Mouse (Mus musculus): ENCODE data around the gene Lhfpl3. TPM values are rescaled to one million over a fixed set of nuclear protein-coding genes. Genes with fewer than 3 reads are reported as not detected.

The Lhfpl3 gene
- polyA plus RNA-seq, 1 experiment from 2014 or later: 0.26 TPM

DNA sequence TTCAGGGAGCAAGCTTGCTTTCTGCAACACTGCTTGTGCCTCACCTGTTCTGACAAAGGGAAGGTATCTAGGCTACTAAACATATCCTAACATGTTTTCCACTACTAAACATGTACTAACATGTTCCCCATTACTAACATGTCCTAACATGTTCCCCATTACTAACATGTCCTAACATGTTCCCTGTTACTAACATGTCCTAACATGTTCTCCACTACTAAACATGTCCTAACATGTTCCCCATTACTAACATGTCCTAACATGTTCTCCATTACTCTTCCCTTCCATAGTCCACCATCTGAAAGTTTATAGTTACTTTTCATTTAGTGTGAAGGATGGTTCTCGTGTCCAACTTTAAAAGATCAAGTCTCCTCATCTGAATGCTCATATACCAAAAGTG is 473.8 kb downstream of the Lhfpl3 start:
- 91% methylated on average over 1 of the region's 1 CpGs for WGBS
- Histone ChIP-seq H3K27me3 (ENCODE audit: poor library complexity, severe bottlenecking) (no peaks in the 10 kb centered on the region), H3K36me3 (replicated peaks) (no peaks in the 10 kb centered on the region), H3K9me3 (no peaks in the 10 kb centered on the region), H3K4me3 (no peak overlapping the region), H3K27ac (no peak overlapping the region), H3K4me1 (peaks cover 2% of the 10 kb centered on the region; the same call in 1 of the 2 replicates)
- DNase-seq (ENCODE audit: extremely low spot score, low spot score): no peak

DNA sequence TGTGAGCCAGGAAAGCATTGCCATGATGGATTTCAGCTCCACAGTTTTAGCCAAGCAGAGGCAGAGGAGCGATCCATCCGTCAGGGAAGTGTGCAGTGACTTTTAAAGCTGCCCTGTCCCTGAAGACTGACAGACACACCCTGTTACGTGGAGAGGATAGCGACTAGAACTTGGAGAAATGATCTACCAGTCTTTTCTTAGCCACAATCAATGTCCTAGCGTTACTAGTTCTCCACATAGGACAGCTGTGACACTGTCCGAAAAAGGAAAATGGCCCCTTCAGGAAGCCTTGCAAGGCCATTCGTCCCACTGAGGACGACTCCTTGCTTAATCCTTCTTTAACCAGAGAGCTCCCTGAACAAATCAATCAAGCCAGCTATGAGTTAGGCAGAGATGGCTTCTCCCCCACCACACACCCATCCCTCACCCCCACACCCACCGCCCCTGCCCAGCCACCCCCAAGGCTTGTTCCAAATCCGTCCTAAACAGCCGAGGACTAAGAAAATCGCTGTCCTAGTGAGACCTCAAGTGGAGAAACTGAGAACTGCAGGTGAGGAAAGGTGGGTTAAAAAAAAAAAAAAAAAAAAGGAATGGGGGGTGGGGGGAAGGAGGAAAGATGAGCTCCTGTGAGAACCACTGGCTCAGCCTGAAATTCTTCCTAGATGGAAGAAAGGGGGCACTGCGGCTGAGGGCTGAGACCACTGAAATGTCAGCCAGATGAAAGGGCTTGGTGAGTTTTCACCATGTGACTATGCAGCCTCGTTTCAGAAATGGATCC is 479.1 kb downstream of the Lhfpl3 start:
- H3K4me3 ChIP-seq: peak overlapping the region; percentile 46
- no peaks in the 10 kb centered on the region for H3K27me3 ChIP-seq (ENCODE audit: poor library complexity, severe bottlenecking)
- H3K36me3 ChIP-seq (replicated peaks): no peaks in the 10 kb centered on the region
- peaks cover 5% of the 10 kb centered on the region; the same call in 1 of the 2 replicates for H3K4me1 ChIP-seq
- H3K9me3 ChIP-seq: no peaks in the 10 kb centered on the region
- H3K27ac ChIP-seq: peak overlapping the region; percentile 67
- DNase-seq (ENCODE audit: extremely low spot score, low spot score): peak; percentile 57
- WGBS: 22% methylated on average over 14 of the region's 14 CpGs

DNA sequence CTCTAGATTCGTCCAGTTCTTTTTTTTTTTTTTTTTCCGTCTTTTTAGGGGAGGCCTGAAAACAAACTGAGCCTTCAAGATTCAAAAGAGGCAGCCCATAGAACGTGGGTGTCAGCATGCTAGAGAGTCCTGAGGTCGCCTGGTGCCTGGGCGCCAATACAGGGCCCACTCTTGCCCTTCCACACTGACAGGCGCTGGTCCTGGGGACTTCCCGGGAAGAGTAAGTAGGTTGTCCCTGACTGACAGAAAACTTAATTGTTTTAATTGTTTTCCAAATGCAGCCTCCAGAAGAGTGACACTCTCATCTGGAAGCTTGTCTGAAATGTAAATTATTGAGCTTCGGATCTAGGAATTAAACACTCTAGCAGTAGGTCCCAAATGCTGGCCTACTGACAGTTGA is 479.8 kb downstream of the Lhfpl3 start:
- Histone ChIP-seq H3K4me3 (no peak overlapping the region), H3K27ac (no peak overlapping the region), H3K9me3 (no peaks in the 10 kb centered on the region), H3K27me3 (ENCODE audit: poor library complexity, severe bottlenecking) (no peaks in the 10 kb centered on the region), H3K4me1 (peaks cover 5% of the 10 kb centered on the region; the same call in 1 of the 2 replicates), H3K36me3 (replicated peaks) (no peaks in the 10 kb centered on the region)
- WGBS: 24% methylated on average over 8 of the region's 8 CpGs
- no peak for DNase-seq (ENCODE audit: extremely low spot score, low spot score)

DNA sequence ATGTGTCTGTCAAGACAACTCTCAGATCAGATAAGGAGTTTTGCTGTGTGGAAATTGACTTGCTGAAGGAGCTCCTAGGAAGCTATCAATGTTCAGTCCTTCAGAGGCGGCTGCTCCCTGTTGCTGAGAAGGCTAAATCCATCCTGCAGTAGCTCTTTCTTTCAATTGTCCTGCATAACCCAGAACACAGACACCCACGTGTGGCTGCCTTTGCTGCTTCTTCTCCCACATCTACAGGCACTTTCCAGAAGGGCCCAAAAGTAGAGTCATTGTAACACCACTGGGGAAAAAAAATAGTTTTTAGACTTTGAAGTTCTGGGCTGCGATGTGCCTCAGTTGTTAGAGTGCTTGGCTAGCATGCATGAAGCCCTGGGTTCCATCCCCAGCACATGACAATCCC is 480.9 kb downstream of the Lhfpl3 start:
- H3K27ac ChIP-seq: no peak overlapping the region
- DNase-seq (ENCODE audit: extremely low spot score, low spot score): no peak
- H3K27me3 ChIP-seq (ENCODE audit: poor library complexity, severe bottlenecking): no peaks in the 10 kb centered on the region
- peaks cover 5% of the 10 kb centered on the region; the same call in 1 of the 2 replicates for H3K4me1 ChIP-seq
- no peak overlapping the region for H3K4me3 ChIP-seq
- H3K36me3 ChIP-seq (replicated peaks): no peaks in the 10 kb centered on the region
- H3K9me3 ChIP-seq: 0 out of 2 replicates have a peak, but pooled peaks cover under 1% of the 10 kb centered on the region
- WGBS: 73% methylated on average over 3 of the region's 3 CpGs

DNA sequence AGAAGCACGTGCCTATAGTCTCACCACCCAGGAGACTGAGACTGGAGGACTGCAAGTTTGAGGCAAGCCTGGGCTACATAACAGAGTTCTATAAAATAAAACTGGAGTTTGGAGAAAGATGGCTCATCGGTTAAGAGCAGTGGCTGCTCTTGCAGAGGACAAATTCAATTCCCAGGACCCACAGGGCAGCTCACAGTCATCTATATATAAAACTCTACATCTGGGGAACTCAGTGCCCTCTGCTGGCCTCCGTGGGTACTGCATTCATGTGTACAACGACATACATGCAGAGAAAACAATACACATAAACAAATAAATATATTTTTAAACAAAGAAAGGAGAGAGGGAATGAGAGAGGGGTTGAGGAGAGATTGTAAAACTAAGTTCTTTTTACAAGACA is 501.1 kb downstream of the Lhfpl3 start:
- Histone ChIP-seq H3K36me3 (replicated peaks) (no peaks in the 10 kb centered on the region), H3K27ac (no peak overlapping the region), H3K9me3 (no peaks in the 10 kb centered on the region), H3K4me3 (no peak overlapping the region), H3K4me1 (peaks cover 10% of the 10 kb centered on the region; the same call in 1 of the 2 replicates), H3K27me3 (ENCODE audit: poor library complexity, severe bottlenecking) (no peaks in the 10 kb centered on the region)
- DNase-seq (ENCODE audit: extremely low spot score, low spot score): peak; percentile 50
- 48% methylated on average over 4 of the region's 4 CpGs for WGBS

DNA sequence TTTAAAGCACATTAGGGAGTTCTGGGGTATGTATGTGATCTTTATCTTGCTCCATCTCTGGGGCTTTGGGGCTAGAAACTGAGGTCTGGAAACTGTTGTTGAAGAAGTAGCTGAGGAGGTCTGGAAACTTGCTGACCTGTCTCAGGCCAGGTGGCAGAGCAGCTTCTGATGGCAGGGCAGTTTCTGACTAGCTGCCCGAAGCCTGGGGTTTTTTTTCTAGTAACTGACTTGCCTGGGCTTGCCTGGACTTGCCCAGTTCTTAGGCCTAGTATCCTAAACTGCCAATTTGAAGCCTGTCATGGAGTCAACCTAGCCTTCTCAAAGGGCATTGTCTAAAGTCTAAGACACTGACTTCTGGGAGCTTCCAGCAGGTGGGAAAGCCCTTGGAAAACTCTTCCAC is 501.9 kb downstream of the Lhfpl3 start:
- Histone ChIP-seq H3K9me3 (no peaks in the 10 kb centered on the region), H3K27me3 (ENCODE audit: poor library complexity, severe bottlenecking) (no peaks in the 10 kb centered on the region), H3K27ac (no peak overlapping the region), H3K4me1 (peaks cover 10% of the 10 kb centered on the region; the same call in 1 of the 2 replicates), H3K36me3 (replicated peaks) (no peaks in the 10 kb centered on the region), H3K4me3 (no peak overlapping the region)
- DNase-seq (ENCODE audit: extremely low spot score, low spot score): no peak
- WGBS: 78% methylated on average over 1 of the region's 1 CpGs

DNA sequence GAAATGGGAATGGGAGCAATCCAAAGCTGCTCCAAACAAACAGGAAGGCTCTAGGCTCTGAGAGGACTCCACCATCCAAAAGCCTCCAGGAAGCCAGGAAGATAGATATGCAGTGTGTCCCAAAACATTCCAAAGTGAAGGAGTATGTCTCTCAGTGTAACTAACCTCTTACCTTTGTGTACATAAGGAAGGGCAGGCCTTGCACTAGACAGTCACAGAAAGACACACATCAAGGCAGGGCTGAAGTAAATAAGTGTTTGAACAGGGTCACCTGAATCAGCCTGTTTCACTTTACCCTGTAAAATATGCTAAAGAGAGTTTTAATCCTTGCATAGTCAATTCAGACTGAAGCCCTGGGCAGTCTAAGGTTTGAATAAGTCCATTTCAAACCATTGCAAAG is 502.4 kb downstream of the Lhfpl3 start:
- Histone ChIP-seq H3K9me3 (no peaks in the 10 kb centered on the region), H3K4me3 (no peak overlapping the region), H3K27me3 (ENCODE audit: poor library complexity, severe bottlenecking) (no peaks in the 10 kb centered on the region), H3K4me1 (peaks cover 10% of the 10 kb centered on the region; the same call in 1 of the 2 replicates), H3K36me3 (replicated peaks) (no peaks in the 10 kb centered on the region), H3K27ac (no peak overlapping the region)
- DNase-seq (ENCODE audit: extremely low spot score, low spot score): no peak

DNA sequence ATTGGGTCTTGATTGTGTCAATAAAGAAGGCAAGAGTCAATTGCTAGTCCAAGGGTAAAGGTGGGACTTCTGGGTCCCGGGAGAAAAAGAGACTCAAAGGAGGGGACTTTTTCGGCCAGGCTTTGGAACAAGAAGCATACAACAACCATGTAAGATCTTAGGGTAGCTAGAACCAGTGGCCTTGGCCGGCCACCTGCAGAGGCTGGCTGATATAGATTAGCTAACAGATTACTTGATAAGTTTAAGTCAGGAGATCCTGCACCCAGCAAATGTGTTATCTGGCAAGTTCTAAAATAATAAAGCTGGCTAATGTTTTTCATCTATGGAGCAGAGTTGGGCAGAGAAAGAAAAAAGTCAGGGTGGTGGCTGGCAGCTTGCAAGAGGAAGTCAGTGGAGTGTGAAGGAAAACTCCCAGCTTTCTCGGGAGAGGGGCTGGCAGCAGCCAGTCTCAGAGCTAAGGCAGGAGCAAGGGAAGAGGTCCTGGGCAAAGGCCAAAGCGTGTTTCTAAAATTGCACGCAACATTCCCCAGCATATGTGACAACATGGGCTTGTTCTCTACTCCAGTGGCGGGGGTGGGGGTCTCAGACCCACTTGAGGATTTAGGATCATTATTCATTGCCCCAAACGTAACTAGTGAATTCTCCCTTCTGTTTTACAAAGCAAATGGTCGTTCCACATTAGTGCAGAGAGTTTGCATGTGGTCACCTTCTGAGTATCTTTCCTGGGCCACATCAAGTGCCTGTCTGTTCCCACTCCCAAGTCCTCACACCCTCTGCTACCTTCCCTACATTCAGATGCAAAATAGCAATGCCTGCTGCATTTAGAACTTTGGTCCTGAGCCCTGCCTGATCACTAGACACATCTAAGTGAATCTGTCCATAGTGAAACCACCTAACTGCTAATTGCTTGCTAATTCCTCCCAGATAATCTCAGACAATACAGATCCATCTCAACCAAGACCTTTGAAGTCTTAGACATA is 504.3 kb downstream of the Lhfpl3 start:
- no peak for DNase-seq (ENCODE audit: extremely low spot score, low spot score)
- Histone ChIP-seq H3K4me3 (no peak overlapping the region), H3K27ac (no peak overlapping the region), H3K4me1 (peaks cover 10% of the 10 kb centered on the region; the same call in 1 of the 2 replicates), H3K27me3 (ENCODE audit: poor library complexity, severe bottlenecking) (no peaks in the 10 kb centered on the region), H3K9me3 (no peaks in the 10 kb centered on the region), H3K36me3 (replicated peaks) (no peaks in the 10 kb centered on the region)
- WGBS: 63% methylated on average over 9 of the region's 9 CpGs

DNA sequence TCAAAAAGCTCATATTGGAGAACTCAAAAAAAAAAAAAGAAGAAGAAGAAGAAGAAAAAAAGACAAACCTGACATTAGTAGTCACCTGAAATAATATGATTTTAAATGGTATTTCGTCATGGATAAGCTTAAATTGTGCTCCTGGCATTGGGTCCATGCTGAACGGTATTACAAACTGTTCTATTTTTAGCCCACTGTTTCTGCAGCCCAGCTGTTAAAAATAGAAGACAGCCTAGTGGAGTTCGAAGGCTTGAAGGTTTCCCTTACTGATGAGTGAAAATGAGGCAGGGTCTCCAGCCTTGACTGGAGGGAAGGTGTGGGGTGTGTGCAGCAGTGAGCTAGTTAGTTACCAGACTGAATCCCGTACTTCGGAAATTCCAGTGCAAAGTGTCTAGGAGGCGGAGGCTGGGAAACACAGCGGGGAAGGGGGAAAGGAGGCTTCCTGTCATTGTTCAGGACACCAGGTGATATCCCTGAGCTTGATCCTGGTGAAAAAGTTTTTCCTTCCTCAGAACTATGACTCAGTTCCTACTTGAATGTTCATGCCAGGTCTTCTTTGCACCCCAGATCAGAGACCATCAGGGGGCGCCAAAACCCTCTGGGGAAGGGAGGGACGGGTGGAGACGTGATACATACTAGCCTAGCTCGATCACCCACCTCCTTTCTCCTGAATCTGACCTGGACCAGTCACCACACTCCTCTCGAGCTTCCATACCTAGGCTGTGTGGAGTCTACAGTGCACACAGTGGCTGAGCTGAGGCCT is 505.8 kb downstream of the Lhfpl3 start:
- 49% methylated on average over 12 of the region's 12 CpGs for WGBS

DNA sequence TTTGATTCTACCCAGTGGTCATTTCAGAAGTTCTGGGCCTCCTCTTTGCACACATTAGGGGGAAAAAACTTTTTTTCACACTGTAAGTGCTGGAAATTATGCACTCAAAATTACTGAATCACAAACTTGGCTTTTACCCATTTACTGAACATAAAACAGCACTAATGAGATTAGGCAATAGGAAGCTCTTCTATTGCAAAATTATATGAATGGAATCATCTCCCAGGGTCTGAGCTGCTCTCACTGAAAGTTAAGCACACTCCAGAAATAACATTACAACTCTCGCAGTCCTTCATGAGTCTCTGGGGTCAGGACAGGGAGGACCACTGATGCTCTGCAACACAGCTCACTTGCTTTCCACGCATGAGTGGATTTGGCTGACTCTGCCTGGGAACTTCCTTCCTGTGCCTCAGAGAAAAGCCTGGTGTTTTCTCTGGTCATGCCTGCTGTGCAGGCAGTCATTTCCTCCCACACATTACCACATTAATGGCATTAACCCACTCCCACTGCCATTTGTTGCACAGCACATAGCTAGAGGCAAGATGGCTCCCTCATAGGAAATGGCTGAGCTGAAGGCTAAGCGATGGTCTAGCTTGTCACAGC is 510.1 kb downstream of the Lhfpl3 start:
- DNase-seq (ENCODE audit: extremely low spot score, low spot score): no peak
- H3K27me3 ChIP-seq (ENCODE audit: poor library complexity, severe bottlenecking): no peaks in the 10 kb centered on the region
- H3K36me3 ChIP-seq (replicated peaks): no peaks in the 10 kb centered on the region
- no peak overlapping the region for H3K27ac ChIP-seq
- 75% methylated on average over 3 of the region's 3 CpGs for WGBS
- H3K9me3 ChIP-seq: no peaks in the 10 kb centered on the region
- H3K4me1 ChIP-seq: no peaks in the 10 kb centered on the region
- no peak overlapping the region for H3K4me3 ChIP-seq

More for the DNA sequence above, 505.8 kb downstream of the Lhfpl3 start:
- Histone ChIP-seq H3K27ac (no peak overlapping the region), H3K4me1 (peaks cover 10% of the 10 kb centered on the region; the same call in 1 of the 2 replicates), H3K4me3 (no peak overlapping the region), H3K9me3 (no peaks in the 10 kb centered on the region), H3K36me3 (replicated peaks) (no peaks in the 10 kb centered on the region), H3K27me3 (ENCODE audit: poor library complexity, severe bottlenecking) (no peaks in the 10 kb centered on the region)
- peak; percentile 33 for DNase-seq (ENCODE audit: extremely low spot score, low spot score)

DNA sequence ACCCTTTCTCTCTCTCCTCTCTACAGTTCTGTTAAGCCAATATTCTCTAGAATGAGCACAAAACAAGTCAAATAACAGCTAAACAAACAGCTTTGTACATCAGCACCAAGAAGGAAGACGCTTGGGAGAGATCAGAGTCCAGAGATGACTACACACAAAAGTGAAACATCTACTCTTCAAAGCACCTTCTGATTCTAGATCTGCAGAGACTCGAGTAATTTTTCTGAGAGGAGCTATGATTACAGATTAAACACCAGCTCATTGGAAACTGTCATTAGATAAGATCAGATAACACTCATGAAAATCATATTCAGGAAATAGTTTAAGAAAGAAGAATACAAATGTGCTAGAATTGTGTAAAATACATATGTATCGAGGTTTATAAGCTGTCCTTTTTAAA is 527.5 kb downstream of the Lhfpl3 start:
- no peak overlapping the region for H3K4me3 ChIP-seq
- no peaks in the 10 kb centered on the region for H3K4me1 ChIP-seq
- no peak for DNase-seq (ENCODE audit: extremely low spot score, low spot score)
- no peaks in the 10 kb centered on the region for H3K27me3 ChIP-seq (ENCODE audit: poor library complexity, severe bottlenecking)
- H3K27ac ChIP-seq: no peak overlapping the region
- H3K36me3 ChIP-seq (replicated peaks): no peaks in the 10 kb centered on the region
- H3K9me3 ChIP-seq: no peaks in the 10 kb centered on the region
- WGBS: 85% methylated on average over 3 of the region's 3 CpGs

DNA sequence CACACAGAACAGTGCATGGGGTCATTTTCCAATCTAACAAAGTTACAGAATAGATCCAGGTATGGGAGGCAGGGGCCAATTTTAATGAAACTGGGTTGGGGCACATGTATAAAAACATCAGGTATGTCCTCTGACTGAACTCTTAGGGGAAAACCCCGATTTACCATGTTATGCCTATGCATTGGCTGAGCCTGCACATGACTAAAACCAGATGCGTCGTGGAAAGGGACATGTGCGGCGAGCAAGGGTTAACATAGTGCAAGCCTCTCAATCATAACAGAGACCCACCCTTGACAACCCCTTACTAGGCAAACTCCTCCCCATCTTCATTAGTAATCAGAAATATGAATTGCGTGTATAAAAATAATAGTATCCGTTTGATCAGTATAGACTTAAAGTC is 533.5 kb downstream of the Lhfpl3 start:
- Histone ChIP-seq H3K4me1 (no peaks in the 10 kb centered on the region), H3K36me3 (replicated peaks) (no peaks in the 10 kb centered on the region), H3K27ac (no peak overlapping the region), H3K27me3 (ENCODE audit: poor library complexity, severe bottlenecking) (no peaks in the 10 kb centered on the region), H3K4me3 (no peak overlapping the region), H3K9me3 (no peaks in the 10 kb centered on the region)
- WGBS: 92% methylated on average over 7 of the region's 7 CpGs
- no peak for DNase-seq (ENCODE audit: extremely low spot score, low spot score)
